Mouse (Mus musculus) CH12.LX (cell line): ENCODE data around the gene Gas7. TPM values are rescaled to one million over a fixed set of nuclear protein-coding genes. Genes with fewer than 3 reads are reported as not detected.

Source experiments
- DNase-seq: peaks from one replicate; pipeline ENCODE4 v3.0.0-alpha.2; 2013; ENCODE audit errors: extremely low read depth
- H3K27ac ChIP-seq: 2 replicates; pipeline ENCODE4 v1.5.1; 2012; ENCODE audit warnings: low read depth, mild to moderate bottlenecking, control low read depth, moderate library complexity; ENCODE audit not compliant: insufficient read depth
- H3K27me3 ChIP-seq: replicated peaks from 2 replicates; pipeline ENCODE3; 2012; ENCODE audit warnings: inconsistent platforms
- H3K36me3 ChIP-seq, 2 experiments: replicated peaks in 1 of 2; 2 replicates each; pipeline versions ENCODE3 to v1.6.1; 2012; ENCODE audit warnings: inconsistent platforms in 1 of 2, low read length in 1 of 2, mild to moderate bottlenecking in 1 of 2, mixed read lengths in 1 of 2, moderate library complexity in 1 of 2; ENCODE audit not compliant: control insufficient read depth in 1 of 2, insufficient read depth in 1 of 2
- H3K4me1 ChIP-seq, 2 experiments: 2 replicates each; pipeline ENCODE4 v1.6.1; 2012; ENCODE audit warnings: inconsistent platforms in 1 of 2, moderate library complexity in 1 of 2; ENCODE audit not compliant: insufficient read depth in 2 of 2, control insufficient read depth in 1 of 2
- H3K4me2 ChIP-seq: 2 replicates; pipeline ENCODE4 v1.6.1; 2012; ENCODE audit warnings: low read depth, mild to moderate bottlenecking, control low read depth; ENCODE audit not compliant: poor library complexity, insufficient read depth, severe bottlenecking
- H3K4me3 ChIP-seq, 3 experiments: fragments of 150-350 bp in 1 of 3; sonication (generic) in 1 of 3; replicated peaks in 1 of 3; 2 replicates each; pipeline versions ENCODE3 to v1.5.1; 2011 to 2012; ENCODE audit warnings: low read depth in 2 of 3, low read length in 2 of 3, mild to moderate bottlenecking in 2 of 3, moderate library complexity in 2 of 3, control low read depth in 1 of 3, improper control_type of control experiment in 1 of 3, inconsistent platforms in 1 of 3, mixed read lengths in 1 of 3; ENCODE audit not compliant: poor library complexity in 1 of 3
- H3K79me2 ChIP-seq: replicated peaks from 2 replicates; pipeline ENCODE4 v1.6.1; 2012; ENCODE audit warnings: mild to moderate bottlenecking, moderate library complexity; ENCODE audit not compliant: control insufficient read depth, poor library complexity, insufficient read depth, severe bottlenecking; ENCODE audit errors: extremely low read depth
- H3K9ac ChIP-seq: 2 replicates; pipeline ENCODE4 v1.6.1; 2012; ENCODE audit warnings: low read depth, mild to moderate bottlenecking, control low read depth, moderate library complexity; ENCODE audit not compliant: insufficient read depth
- H3K9me3 ChIP-seq: replicated peaks from 2 replicates; pipeline ENCODE3; 2012; ENCODE audit warnings: low read length, inconsistent platforms, mixed read lengths
- BHLHE40 ChIP-seq: IDR thresholded peaks from 2 replicates; pipeline ENCODE4 v1.6.1; 2011; ENCODE audit warnings: mild to moderate bottlenecking, low read depth, low read length, improper control_type of control experiment
- CHD1 ChIP-seq: IDR thresholded peaks from 2 replicates; pipeline ENCODE4 v1.6.1; 2012; ENCODE audit warnings: low read depth, low read length, improper control_type of control experiment, inconsistent platforms
- CTCF ChIP-seq, 2 experiments: IDR thresholded peaks in 1 of 2; conservative IDR thresholded peaks in 1 of 2; 2 replicates each; pipeline ENCODE4 v1.5.1; 2011 to 2012; ENCODE audit warnings: low read depth in 2 of 2, low read length in 2 of 2, improper control_type of control experiment in 1 of 2, inconsistent platforms in 1 of 2, mild to moderate bottlenecking in 1 of 2, moderate library complexity in 1 of 2
- E2F4 ChIP-seq: IDR thresholded peaks from 2 replicates; pipeline ENCODE4 v1.6.1; 2011; ENCODE audit warnings: low read depth, low read length, improper control_type of control experiment; ENCODE audit not compliant: insufficient replicate concordance
- EP300 ChIP-seq: IDR thresholded peaks from 2 replicates; pipeline ENCODE4 v1.6.1; 2011; ENCODE audit warnings: low read length, improper control_type of control experiment
- GABPA ChIP-seq: IDR thresholded peaks from 2 replicates; pipeline ENCODE4 v1.6.1; 2012; ENCODE audit warnings: low read depth, low read length, improper control_type of control experiment, inconsistent platforms; ENCODE audit not compliant: insufficient replicate concordance
- IRF4 ChIP-seq: IDR thresholded peaks from 2 replicates; pipeline ENCODE4 v1.6.1; 2014; ENCODE audit warnings: low read depth, mild to moderate bottlenecking, inconsistent platforms, low read length, improper control_type of control experiment
- JUN ChIP-seq: IDR thresholded peaks from 2 replicates; pipeline ENCODE4 v1.6.1; 2011; ENCODE audit warnings: low read depth, mild to moderate bottlenecking, low read length, improper control_type of control experiment, moderate library complexity; ENCODE audit not compliant: insufficient read depth
- MAFK ChIP-seq: IDR thresholded peaks from 2 replicates; pipeline ENCODE4 v1.6.1; 2011; ENCODE audit warnings: low read length, improper control_type of control experiment; ENCODE audit not compliant: insufficient replicate concordance
- MAX ChIP-seq: IDR thresholded peaks from 2 replicates; pipeline ENCODE4 v1.6.1; 2011; ENCODE audit warnings: low read length, improper control_type of control experiment
- MXI1 ChIP-seq: IDR thresholded peaks from 2 replicates; pipeline ENCODE4 v1.6.1; 2011; ENCODE audit warnings: mild to moderate bottlenecking, low read depth, low read length, improper control_type of control experiment
- MYC ChIP-seq: IDR thresholded peaks from 2 replicates; pipeline ENCODE4 v1.6.1; 2011; ENCODE audit warnings: low read depth, mild to moderate bottlenecking, improper control_type of control experiment, low read length
- PAX5 ChIP-seq: IDR thresholded peaks from 2 replicates; pipeline ENCODE4 v1.6.1; 2012; ENCODE audit warnings: low read length, inconsistent platforms, mixed read lengths
- POLR2A ChIP-seq: IDR thresholded peaks from 2 replicates; pipeline ENCODE4 v1.6.1; 2011; ENCODE audit warnings: low read depth, mild to moderate bottlenecking, improper control_type of control experiment, low read length
- RAD21 ChIP-seq: IDR thresholded peaks from 2 replicates; pipeline ENCODE4 v1.6.1; 2011; ENCODE audit warnings: low read depth, mild to moderate bottlenecking, low read length, improper control_type of control experiment, moderate library complexity
- RCOR1 ChIP-seq: conservative IDR thresholded peaks from 2 replicates; pipeline ENCODE4 v1.6.1; 2012; ENCODE audit warnings: low read depth, mild to moderate bottlenecking, inconsistent platforms, low read length, improper control_type of control experiment
- SIN3A ChIP-seq: IDR thresholded peaks from 2 replicates; pipeline ENCODE4 v1.6.1; 2012; ENCODE audit warnings: low read length, improper control_type of control experiment, inconsistent platforms
- SMC3 ChIP-seq: IDR thresholded peaks from 2 replicates; pipeline ENCODE4 v1.6.1; 2011; ENCODE audit warnings: low read depth, low read length, improper control_type of control experiment
- TBP ChIP-seq: conservative IDR thresholded peaks from 2 replicates; pipeline ENCODE4 v1.6.1; 2011; ENCODE audit warnings: low read depth, low read length, improper control_type of control experiment
- TCF12 ChIP-seq: IDR thresholded peaks from 2 replicates; pipeline ENCODE4 v1.6.1; 2014; ENCODE audit warnings: low read depth, mild to moderate bottlenecking, inconsistent platforms, low read length, improper control_type of control experiment
- USF1 ChIP-seq: IDR thresholded peaks from 2 replicates; pipeline ENCODE4 v1.6.1; 2014; ENCODE audit warnings: low read depth, mild to moderate bottlenecking, inconsistent platforms, low read length, improper control_type of control experiment
- ZKSCAN1 ChIP-seq: IDR thresholded peaks from 2 replicates; pipeline ENCODE4 v1.6.1; 2012; ENCODE audit warnings: low read depth, inconsistent platforms, low read length, improper control_type of control experiment, borderline replicate concordance
- ZMIZ1 ChIP-seq: IDR thresholded peaks from 2 replicates; pipeline ENCODE4 v1.6.1; 2012; ENCODE audit warnings: low read depth, mild to moderate bottlenecking, inconsistent platforms, low read length, improper control_type of control experiment
- dilution Hi-C: fragments of 300-500 bp; cut with MboI; formaldehyde crosslinking; loops from 2 replicates; pipeline ENCODE4 v1.14.3; 2020; ENCODE audit warnings: low sequenced_read_pairs; ENCODE audit not compliant: extremely low pct_unique_long_range_greater_than_20kb, extremely low pct_ligation_motif_present
- in situ Hi-C: fragments of 300-500 bp; cut with MboI; formaldehyde crosslinking; loops from 3 replicates; pipeline ENCODE4 v1.14.3; 2019; ENCODE audit warnings: low sequenced_read_pairs, low pct_ligation_motif_present, low pct_unique_long_range_greater_than_20kb, mixed read lengths
- polyA plus RNA-seq: library from polyadenylated mRNA; unstranded; fragments of >175 nt; gene quantifications from 2 replicates; pipeline ENCODE4 v1.2.1, GENCODE M21; 2012; ENCODE audit warnings: low read depth; ENCODE audit not compliant: insufficient read length
- total RNA-seq, 2 experiments: library from RNA; depleted of rRNA; stranded (reverse); fragments of 300-350 nt in 1 of 2; fragments of >200 nt in 1 of 2; gene quantifications; 2 replicates each; pipeline ENCODE4 v1.2.3; 2012 to 2014

Gas7 gene
- total and polyA plus RNA-seq, 3 experiments, result 7.0 to 20.8 (median 7.0) TPM

GRCm38 (mm10) chr11:67597388-67597787 is 142.2 kb downstream of the Gas7 start:
- TF ChIP-seq TCF12, result no peak
- TF ChIP-seq RAD21, result no peak
- no peak for TF ChIP-seq RCOR1
- TF ChIP-seq MAX, result no peak
- TF ChIP-seq EP300, result no peak
- no peak for TF ChIP-seq TBP
- no peak for TF ChIP-seq BHLHE40
- TF ChIP-seq E2F4, result no peak
- TF ChIP-seq JUN, result no peak
- TF ChIP-seq GABPA, result no peak
- TF ChIP-seq ZMIZ1, result no peak
- TF ChIP-seq CHD1, result no peak
- Histone ChIP-seq H3K9ac (no peak overlapping the region), H3K79me2 (no peaks in the 10 kb centered on the region), H3K4me2 (no peak overlapping the region), H3K4me3 (no peak overlapping the region), H3K27me3 (no peaks in the 10 kb centered on the region), H3K36me3 (peaks cover 0 to 35% of the 10 kb centered on the region in 2 experiments), H3K27ac (no peak overlapping the region), H3K9me3 (peaks cover 7% of the 10 kb centered on the region), H3K4me1 (peaks cover 7 to 67% of the 10 kb centered on the region in 2 experiments; a peak in 3 of 4 replicates)
- DNase-seq, result no peak
- in situ Hi-C loops (no loop called here), dilution Hi-C loops (no loop called here)

- dilution Hi-C loops, result no loop called here
- H3K4me1 ChIP-seq, result peaks cover 6 to 77% of the 10 kb centered on the region in 2 experiments
Observed at GRCm38 (mm10) chr11:67599141-67599540, 143.9 kb downstream of the Gas7 start.

More at GRCm38 (mm10) chr11:67599141-67599540, 143.9 kb downstream of the Gas7 start:
- Histone ChIP-seq H3K9me3 (no peaks in the 10 kb centered on the region), H3K27me3 (no peaks in the 10 kb centered on the region), H3K36me3 (peaks cover 0 to 36% of the 10 kb centered on the region in 2 experiments), H3K79me2 (no peaks in the 10 kb centered on the region), H3K4me3 (no peak overlapping the region), H3K4me2 (no peak overlapping the region), H3K27ac (no peak overlapping the region), H3K9ac (no peak overlapping the region)
- in situ Hi-C loops, result no loop called here
- TF ChIP-seq IRF4 (no peak), JUN (no peak), RAD21 (no peak), USF1 (no peak), SIN3A (no peak), POLR2A (no peak), SMC3 (no peak), PAX5 (no peak), GABPA (no peak), CTCF (conservative IDR thresholded peaks at IDR 0.05 in 1 of 2, IDR thresholded peaks at IDR 0.05 in 1 of 2; ENCODE audit: low read depth in 2 of 2, low read length in 2 of 2) (no peak), ZKSCAN1 (no peak), MYC (no peak), MAX (no peak), MXI1 (no peak), BHLHE40 (no peak), TCF12 (no peak), MAFK (no peak), TBP (no peak)
- DNase-seq, result no peak
